Mouse (Mus musculus): ENCODE measurements around the gene Gm20517.
A peak's percentile ranks its signal among the peaks of the same experiment; 100 is the strongest.

The Gm20517 gene

DNA sequence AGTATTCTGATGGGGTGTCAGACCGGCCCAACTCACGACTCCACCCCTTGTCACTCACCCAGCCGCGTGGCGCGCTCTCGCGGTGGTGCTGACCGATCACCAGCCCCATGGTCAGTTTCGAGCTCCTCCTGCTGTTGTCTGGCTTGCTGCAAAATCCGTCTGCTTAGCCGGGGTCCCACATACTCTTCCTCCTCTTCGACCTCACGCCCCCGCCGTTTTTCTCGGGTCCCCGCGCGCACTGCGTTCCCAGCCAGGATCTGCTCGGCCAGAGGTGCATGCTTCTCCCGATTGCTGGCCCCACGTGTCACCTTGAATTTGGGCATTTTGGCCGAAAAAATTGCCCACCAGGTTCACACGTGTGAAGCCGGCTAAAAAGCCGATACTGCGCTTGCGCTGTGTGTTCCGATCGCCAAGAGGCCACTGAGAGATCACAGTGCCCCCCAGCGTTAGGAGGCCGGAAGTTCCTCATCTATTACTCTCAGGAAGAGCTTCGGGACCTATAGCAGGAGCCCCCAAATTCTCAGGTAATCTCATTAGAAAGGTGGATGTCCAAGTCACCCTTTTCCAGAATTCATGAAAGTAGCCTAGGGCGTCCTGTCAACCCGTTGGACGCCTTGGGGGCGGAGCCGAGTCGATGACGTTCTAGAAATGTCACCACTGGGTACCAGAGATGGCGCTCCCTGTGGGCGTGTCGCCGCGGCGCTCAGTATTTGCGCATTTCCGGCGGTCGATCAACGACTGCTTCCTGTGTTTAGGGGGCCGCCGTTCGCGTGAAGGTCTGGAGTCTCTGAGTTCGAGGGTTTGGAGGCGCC is at the start of gene Gm20517, which contains the start of the genes Bysl and Med20:
Gene Gm20517 (plus strand): TSS at position 741 of the 812 bp plus-strand sequence.
Gene Bysl (minus strand): TSS at position 644 of the 812 bp plus-strand sequence.
Gene Med20 (plus strand): TSS at position 734 of the 812 bp plus-strand sequence.
- peak; percentile 98 for DNase-seq

DNA sequence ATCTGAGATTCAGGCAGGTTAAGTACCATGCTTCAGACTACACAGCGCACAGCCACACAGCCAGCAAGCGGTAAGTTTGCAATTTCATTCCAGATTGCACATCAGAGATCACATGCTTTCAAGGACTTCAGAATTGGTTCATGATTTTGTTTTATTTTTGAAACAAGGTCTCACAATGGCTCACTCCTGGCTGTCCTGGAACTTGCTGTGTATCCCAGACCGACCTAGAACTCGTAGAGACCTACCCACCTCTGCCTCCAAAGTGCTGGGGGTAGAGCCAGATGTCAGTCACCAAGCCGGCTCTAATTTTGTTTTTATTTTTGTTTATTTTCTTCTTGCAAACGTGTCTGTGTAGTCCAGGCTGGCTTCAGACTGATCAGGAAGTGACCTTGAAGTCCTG is 48.5 kb upstream of the Gm20517 start:
- no peak for DNase-seq

DNA sequence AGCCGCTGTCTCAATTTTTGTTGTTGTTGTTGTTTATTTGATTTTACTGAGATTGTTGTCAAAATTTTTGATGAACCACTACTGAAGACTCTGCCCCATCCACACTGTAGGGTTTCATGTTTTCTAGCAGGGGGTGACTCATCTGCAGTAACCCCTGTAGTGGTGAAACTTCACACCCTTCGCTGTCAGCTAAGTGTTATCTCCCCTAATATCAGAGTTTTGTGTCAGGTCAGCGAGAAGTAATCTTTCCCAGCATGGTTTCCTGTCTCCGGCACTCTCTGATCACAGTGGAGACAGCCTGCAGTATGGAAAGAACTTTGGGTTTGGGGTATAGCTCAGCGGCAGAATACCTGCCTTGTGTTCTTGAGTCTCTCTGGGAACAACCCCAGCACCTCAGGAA is 46.8 kb upstream of the Gm20517 start:
- no peak for DNase-seq

DNA sequence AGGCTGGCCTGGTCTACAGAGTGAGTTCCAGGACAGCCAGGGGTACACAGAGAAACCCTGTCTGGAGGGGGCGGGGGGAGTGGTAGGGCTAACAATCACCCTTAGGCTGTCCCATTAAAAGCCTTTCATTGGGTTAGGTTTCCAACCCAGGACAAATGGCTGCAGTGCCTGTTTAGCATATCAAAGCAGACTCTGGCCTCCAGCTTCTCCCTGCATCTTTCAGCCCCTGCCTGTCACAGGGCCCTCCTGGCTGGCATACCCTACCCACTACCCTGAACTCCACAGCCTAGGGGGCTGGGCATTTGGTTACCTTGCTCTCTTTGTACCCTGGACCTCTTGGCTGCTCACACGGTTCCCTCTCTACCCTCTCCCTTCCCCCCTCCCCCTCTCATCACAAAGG is 45.3 kb upstream of the Gm20517 start:
- DNase-seq: no peak

DNA sequence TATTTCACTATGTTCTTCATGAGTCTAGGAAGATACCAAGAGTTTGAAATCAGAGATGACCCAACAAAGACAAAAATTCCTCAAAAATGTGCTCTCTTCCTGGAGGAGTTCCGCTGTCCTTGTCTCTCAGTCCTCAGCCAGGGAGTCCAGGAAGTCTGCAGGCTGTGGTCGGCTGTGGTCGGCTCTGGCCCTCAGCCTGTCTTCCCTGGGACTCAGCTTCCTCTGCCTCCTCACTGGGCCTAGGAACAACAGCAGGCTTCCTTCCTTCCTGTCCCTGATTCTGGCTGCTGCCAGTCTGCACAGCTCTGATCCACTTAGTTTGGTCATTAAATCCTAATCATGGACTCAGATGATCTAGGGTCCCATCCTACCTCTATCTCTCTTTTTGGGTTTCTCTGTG is 44.1 kb upstream of the Gm20517 start:
- no peak for DNase-seq

DNA sequence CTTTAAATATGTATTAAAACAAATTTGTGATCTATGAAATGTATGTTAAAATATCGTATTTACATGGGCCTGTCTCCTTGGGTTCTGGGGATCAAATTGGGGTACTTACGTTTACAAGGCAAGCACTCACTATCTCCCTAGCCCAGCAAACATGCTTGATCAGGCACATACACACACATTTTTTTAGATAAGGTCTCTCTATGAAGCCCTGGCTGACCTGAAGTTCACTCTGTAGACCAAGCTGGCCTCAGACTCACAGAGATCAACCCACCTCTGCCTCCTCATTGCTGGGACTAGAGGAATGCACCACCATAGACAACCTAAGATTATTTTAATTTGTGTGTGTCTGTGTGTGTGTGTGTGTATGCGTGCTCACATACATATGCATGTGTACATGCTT is 43.0 kb upstream of the Gm20517 start:
- no peak for DNase-seq

DNA sequence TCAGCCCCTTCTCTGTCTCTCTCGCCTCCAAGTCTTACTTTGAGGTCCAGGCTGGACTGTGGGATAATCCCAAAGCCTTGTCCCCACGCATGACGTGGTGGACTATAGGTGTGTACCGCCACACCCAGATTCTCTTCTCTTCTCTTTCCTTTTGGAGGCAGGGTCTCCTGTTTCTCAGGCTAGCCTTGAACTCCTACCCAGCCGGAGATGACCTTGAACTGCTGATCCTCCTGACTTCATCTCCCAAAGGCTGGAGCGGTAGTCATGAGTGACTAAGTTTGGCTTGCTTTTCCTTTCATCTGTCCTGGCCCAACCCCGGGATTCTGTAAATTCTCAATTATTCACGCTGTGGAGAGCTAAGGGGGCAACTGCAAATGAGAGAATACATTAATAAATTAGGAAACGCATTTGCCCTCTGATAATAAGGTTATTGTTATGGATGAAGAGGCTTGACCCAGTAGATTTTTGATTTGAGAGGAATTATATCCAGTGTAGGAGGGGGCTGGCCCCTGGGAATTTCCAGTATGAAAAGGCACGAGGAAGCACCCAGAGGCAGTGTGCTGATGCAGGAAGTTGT is 42.4 kb upstream of the Gm20517 start:
- no peak for DNase-seq

DNA sequence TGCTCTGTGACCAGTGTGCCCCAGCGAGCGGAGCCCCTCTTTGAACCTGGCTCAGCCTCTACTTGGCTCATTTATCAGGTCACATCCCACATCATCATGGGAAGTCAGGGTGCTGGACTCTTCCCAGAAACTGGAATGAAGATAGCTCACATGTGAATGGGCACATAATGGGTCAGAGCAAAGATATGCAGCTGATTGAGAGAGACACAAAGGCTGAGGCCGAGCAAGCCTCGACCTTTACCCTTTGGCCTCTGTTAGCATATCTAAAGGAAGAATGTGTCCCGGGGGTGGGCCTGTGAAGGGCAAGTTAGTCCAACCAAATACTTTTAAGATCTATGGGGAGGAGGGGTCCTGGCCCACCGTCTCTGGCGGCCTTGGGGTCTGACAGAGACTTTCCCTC is 39.8 kb upstream of the Gm20517 start:
- no peak for DNase-seq

DNA sequence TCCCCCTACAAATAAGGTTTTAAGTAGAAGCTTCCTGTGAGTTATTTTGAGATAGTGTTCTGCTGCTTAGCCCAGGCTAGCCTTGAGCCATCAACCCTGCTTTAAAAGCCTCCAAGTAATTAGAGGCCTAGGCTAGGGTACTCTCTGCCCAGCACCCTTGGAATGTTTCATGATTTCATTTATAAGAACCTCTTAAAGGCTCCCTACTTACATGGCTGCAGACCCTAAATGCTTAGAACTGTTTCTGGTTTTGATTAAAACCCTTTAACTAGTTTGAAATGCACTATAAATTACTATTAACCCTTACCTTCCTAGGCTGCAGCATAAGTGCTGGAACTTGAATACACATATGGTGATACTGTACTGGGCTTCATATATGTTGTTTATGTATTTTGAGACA is 39.0 kb upstream of the Gm20517 start:
- DNase-seq: no peak

DNA sequence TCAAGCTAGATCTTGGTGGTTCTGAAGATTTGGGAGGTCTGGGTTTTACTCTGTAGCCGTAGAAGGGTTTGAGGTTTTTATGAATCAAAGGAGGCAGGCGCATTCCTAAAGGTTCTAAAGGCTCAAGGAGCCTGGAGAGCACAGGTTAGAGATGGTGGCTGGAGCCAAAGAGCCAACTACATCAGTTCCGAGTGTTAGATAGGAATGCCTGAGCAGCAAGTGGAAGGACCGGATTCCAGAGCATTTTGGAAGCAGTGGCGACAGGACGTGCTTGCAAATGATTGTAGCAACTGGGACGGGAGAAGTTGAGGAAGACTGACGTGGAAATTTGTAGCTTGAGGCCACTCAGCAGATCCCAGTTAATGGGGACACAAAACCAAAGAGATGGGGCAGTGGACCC is 37.4 kb upstream of the Gm20517 start:
- no peak for DNase-seq

DNA sequence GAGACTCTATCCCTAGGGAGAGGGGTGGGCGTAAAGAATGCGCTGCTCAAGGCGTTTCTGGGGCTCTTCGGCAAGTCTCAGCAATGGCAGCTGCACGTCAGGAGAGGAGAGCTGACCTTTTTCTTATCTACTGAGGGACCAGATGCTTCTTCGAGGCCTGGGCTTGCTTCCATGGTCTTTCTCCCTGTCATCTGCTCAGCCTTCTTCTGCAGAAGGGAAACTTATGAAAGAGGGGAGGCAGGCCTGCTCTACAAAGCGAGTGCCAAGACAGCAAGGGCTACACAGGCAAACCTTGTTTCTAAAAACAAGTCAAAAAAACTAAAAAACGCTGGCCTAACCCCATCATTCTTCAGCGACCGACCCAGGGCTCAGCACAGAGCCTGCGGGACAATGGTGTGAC is 36.6 kb upstream of the Gm20517 start:
- DNase-seq: no peak

DNA sequence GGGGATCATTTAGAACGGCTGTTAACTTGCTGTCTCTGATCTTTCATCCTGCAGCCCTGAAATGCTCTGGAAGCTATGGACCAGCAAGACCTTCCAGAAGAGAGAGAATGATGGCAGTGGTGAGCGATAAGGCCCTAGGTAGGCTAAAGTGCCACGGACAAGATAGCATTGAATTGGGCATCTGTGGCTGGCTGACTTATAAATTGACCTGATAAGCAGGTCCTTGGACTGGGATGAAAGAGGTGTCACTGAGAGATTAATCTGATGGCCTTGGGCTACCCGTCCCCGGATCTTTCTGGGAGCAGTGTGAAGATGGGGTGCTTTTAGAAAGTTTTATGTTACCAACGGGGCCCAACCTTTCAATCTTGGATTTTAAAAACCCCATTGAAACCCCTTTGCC is 32.7 kb upstream of the Gm20517 start:
- DNase-seq: no peak

DNA sequence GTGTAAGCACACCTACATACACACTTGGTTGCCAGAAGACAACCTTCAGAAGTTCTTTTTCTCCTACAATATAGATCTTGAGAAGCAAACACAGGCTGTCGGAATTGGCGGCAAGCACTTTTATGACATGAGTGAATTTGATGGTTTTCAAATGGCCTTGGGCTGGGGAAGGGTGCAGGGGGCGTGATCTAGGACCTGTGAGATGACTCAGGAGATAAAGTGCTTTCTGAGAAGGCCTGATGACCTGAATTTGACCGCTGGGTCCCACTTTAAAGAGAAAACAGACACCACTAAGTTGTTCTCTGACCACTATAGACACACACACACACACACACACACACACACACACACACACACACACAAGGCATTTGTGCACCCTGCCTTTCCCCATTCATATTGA is 30.4 kb upstream of the Gm20517 start:
- DNase-seq: no peak

DNA sequence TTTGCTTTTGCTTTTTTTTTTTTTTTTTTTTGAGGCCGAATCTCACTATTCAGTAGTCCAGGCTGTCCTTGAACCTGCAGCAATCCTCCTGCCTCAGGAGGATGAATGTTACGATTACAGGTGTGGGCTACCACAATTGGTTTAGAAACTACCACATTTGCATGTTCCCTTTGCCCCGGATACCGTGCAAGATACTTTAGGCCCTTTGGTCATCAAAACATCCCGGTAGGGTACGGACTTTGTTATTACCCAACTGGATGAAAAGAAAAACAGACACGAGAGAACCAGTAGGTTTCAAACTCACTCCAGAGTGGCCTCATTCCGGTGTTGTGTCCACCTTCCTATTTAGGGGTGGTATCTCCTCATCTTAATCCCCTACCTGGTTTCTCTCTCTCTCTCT is 22.9 kb upstream of the Gm20517 start:
- DNase-seq: no peak

DNA sequence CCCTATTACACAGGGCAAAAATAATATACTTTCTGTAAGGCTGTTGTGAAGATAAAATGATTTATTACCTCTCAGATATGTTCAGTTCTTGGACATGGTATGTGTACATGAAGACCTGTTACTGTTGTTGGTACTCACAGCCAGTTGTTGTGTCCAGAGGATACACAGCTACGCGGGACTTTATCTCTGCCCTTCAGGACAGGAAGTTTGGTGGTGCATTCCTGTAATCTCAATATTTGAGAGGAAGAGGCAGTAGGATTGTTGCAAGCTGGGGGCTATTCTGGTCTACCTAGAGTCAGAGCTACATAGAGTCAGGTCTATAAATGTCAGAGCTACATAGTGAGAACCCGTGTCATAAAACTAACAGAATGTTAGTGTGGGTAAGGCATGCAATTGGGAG is 20.3 kb upstream of the Gm20517 start:
- no peak for DNase-seq

DNA sequence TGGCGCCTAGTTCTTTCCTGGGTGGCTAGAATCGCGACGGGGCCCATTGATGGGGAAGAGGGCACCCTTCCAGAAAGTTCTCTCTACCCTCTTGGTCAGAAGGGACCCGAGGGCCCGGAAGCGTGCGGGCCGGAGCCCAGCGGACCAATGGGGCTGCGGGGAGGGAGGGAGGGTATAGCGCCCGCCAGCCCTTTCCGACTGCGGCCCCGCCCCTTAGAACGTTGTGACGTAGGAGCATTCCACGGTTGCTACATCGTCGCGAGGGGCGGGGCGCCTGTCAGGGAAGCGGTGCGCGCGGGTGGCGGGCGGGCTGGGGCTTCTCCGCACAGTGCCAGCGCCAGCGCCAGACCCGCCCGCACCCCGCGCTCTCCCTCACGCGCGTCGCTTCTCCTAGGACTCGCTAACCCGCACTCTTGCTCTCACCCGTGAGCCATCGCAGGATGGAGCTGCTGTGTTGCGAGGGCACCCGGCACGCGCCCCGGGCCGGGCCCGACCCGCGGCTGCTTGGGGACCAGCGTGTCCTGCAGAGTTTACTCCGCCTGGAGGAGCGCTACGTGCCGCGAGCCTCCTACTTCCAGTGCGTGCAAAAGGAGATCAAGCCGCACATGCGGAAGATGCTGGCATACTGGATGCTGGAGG is 18.1 kb upstream of the Gm20517 start:
- peak; percentile 86 to 92 for DNase-seq

DNA sequence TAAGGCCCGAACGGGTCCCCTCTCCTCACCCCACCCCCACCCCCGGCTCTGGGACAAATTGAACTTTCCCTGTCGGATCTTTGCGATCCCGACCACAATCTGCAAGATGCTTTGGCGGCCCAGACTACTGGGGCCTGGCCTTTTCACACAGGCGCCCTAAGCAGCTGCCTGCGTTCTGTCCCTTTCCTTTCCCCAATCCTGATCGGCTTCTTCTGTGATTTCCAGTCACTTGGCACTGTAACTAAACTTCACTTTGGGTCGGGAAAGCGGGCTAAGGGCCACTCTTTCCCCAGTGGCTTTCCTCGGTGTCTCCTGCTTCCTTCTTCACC is 17.6 kb upstream of the Gm20517 start:
- DNase-seq: no peak

DNA sequence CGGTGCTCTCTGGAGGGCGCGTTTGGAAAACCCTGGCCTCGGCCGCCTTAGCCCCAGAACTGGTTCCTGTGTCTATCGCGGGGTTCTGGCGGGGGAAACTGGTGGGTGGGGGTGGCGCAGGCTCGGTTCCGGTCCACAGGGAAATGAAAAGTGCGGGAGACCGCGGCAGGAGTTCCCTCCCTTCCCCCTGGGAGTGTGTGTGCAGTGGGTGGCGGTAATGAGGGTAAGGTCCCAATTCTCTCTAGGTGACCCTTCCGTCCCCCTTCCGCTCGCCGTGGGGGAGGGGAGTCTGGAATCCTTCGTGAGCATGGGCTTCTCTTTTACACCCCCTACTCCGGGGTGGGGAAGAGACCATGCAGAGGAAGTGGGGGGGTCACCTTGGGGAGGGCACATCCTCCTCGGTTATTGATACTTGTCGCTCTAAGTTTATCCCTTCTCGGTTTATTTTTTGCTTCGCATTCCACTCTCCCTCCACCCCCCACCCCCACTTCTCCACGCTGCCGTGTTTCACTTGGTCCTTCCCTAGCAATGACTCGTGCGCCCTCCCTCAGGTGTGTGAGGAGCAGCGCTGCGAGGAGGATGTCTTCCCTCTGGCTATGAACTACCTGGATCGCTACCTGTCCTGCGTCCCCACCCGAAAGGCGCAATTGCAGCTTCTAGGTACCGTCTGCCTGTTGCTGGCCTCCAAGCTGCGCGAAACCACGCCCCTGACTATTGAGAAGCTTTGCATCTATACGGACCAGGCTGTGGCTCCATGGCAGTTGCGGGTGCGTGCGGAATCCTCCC is 17.0 kb upstream of the Gm20517 start:
- DNase-seq: no peak

DNA sequence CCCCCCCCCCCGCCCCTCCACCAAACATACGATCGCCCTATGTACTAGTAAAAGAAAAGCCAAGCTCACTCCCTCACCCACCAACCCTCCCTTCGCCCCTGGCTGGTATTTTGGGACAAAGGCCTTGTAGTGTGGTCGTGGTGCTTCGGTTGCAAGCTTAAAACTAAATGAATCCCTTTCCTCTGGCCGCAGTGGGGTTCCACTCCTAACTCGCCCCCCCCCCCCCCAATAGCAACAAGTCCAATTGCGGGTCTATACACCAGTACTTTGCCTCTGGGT is 16.5 kb upstream of the Gm20517 start:
- DNase-seq: no peak

DNA sequence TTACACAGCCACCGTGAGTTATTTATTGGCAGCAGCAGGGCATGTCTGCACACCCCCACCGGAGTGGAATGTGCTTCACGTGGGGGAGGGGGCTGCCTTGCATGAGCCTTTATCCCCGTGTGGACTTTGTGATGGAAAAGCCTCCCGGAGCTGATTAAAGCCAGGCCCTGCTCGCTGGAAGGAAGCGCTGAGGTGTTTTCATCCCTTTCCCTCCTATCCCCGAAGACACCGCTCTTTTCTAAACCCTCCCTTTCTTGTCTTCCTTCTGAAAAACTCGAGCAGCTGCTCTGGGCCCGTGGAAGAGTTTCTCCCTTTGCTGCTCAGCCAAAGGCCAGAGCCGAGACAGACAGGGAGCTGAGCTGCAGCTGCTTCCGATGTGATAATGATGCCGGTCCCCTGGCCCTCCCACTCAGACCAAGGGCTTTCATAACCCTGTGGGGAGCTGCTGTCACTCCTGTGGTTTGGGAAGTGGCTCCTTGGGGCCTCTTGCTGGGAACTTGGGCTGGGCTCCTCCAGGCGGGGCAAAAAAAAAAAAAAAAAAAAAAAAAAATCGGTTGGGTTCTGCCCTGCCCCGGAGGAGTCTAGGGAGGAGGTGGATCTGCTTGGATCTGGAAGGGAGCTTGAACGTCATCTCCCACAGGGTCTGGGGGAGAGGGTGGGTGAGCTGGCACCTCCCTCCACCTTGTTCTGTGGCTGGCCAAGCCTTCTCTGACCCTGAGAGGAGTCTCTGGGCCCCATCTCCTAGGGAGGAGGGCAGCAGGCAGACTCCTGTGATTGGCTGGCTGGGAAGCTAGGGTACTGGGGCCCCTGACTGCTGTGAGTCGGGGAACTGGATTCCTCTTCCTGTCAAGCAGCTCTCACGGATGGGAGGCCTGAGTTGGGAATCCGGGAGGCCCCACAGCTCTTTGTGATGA is 15.9 kb upstream of the Gm20517 start:
- no peak for DNase-seq

DNA sequence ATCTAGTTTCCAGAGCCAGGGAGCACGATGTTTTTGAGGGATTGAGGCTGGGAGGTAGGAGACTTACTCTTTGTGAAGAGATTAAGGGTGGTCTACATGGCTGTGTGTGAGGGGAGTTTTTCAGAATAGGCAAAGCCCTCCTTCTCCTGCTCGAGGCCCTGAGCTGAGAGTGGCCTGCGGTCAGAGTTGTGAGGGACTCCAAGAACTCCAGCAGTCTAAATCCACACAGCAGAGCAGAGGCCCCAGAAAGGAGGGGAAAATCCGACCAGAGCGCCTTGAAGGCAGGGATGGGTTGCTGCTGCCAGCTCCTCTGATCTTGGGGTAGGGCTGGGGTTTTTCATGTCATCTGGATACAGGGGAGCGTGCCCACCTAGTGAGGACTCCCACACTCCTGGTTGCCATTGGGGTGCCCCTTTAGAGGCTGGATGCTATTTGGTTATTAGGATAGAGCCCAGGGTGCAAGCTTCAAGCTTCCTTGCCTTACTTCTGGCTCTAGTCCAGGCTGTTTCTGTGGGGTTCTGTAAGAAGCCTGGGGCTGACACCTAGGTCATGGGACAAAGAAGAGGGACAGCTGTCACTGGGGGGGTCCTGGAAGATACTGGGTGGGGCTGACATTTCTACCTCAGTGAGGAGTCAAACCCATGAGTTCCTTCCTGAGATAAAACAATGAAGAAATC is 15.1 kb upstream of the Gm20517 start:
- no peak for DNase-seq

DNA sequence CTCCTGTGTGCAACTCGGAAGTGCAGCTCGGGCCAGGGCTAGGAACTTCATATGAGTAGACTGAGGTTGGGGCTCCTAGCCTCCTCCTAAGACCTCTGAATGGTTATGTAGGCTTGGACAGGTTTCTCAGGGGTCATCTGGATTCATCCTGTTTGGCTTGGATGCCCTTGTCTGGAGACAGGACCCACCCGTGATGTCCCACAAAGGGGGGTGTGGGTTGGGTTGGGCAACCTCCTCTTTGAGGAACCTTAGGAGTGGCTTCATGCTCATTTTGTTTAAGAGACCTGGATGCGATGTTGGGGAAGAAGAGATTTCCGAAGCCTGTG is 14.6 kb upstream of the Gm20517 start:
- DNase-seq: no peak
